Mouse (Mus musculus) cerebellum, postnatal 10 days (tissue): Measurements from ENCODE around the gene Rbfox1.

Experiments used
- DNase-seq, 2 experiments: peaks; one replicate each; pipeline ENCODE4 v3.0.0; 2021; ENCODE audit warnings: mixed read lengths in 2 of 2

The Rbfox1 gene

DNA sequence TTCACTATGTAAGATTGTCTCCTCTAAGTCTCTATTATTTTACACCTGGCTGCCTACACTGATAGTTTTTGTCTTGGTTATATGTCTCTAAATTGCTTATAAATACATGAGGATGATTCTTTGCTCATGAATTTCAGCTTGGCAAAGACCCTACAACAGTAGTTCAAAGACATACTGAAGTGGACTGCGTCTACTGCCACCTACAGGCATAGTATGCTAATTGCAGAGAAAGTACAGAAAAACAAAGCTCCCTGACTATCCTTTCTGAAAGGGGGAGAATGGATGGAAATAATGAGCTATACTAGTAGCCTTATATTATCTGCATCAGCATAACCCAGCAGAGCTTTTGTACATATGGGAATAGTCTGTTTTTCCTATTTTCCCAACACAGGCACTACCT is 1390.7 kb downstream of the Rbfox1 start:
- DNase-seq: peak in 1 of 2 experiments; percentile 19

- peak; percentile 18 to 26 for DNase-seq
Measured at GRCm38 (mm10) chr16:7279544-7279943, 1394.4 kb downstream of the Rbfox1 start.

DNA sequence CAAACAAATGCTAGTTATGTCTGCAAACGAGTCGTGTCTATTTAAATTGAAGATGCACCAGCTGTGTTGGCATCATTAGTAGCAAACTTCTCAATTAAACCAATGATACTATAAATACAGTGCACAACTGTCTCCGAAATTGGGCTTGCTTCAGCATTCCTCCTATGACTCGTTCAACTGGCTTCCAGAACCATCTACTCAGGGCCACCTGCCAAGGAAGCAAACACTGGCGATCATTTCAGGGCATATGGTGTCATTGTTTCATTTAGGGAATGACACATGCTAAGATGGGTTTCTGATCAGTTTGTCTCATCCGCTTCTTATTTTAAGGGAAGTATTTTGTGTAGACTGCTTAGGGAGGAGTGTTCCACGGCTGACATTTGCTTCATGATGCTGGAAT is 1397.1 kb downstream of the Rbfox1 start:
- DNase-seq: peak; percentile 68 to 70

DNA sequence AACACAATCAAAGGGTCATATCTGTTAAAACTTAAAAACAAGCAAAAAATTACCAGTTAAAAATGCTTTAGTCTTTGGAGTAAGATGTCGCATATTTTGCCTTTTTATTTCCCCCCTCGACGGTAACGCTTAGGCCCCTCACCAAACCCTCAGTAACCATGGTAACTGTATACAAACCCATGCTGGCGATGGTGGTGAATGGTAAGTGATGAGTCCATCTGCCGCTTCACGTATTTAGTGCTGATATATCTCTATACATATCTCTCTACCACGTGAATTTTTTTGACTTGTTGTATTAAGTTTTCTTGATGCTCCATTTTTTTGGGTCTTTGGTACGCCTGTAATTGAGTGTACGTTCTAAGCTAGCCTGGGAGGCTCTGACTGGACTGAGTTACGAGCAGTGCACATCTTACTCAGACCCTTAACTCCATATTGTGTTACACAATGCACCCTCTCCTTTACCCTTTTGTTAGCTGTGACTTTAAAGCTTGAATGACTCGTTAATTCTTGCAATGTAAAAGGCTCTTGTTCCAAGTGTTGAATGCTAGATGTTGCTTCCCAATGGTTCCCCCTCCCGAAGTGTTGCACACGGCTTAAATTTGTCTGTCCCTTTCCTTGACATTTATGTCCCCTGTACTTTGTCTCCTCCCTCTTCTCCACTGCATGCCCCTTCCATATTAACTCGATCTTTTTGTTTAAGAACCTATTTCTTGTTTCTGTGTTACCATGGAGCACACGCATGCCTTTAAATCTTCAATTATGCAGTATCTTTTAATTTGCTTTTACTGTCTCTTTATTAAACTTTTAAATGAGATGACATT is 1408.0 kb downstream of the Rbfox1 start:
- DNase-seq: no peak

DNA sequence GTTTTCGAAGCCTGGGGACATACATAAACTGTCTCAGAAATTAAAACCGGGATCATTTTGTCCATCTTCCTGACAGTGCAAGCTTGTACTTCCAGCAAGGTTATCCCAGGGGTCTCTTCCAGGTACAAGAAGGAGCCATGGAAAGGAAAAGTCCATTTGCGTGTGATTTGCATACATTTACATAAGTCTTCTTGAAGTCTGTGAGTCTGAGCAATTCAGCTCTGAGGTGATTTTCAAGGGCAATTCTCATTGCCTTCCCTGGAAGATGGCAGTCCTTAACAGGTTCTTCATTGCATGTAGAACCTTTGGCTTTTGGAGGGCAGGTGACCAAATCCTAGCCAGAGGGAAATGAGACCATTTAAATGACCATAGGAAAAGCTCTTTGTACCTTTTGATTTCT is 1417.3 kb downstream of the Rbfox1 start:
- DNase-seq: no peak

- DNase-seq: peak; percentile 31 to 44
Measured at GRCm38 (mm10) chr16:7329196-7329595, 1444.0 kb downstream of the Rbfox1 start.

GRCm38 (mm10) chr16:7341186-7341585 is 1456.0 kb downstream of the Rbfox1 start:
- DNase-seq: no peak

DNA sequence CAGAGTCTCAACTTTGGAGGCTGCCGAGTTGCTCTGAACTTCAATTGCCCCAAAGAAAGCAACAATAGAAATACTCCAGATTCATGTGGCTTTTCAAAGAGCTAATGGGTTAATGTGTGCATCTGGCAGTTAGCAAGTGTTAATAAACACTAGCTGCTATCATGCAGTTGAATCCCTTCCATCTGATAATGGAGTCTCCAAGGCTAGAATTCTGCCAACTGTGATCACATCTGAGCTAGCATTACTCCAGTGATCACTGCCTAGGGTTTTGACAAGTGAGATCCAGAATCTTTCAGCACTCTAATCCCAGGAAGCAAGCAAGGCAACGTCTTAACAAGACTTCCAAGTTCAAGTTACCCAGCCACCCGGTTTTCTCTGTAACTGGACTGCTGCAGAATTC is 1460.1 kb downstream of the Rbfox1 start:
- DNase-seq: no peak

GRCm38 (mm10) chr16:7346001-7346625 is 1461.0 kb downstream of the Rbfox1 start:
- no peak for DNase-seq

- DNase-seq: no peak
Measured at GRCm38 (mm10) chr16:7347522-7348165, 1462.5 kb downstream of the Rbfox1 start.

- peak in 1 of 2 experiments; percentile 23 for DNase-seq
Measured at GRCm38 (mm10) chr16:7352808-7353207, 1467.7 kb downstream of the Rbfox1 start.

GRCm38 (mm10) chr16:7354116-7354515 is 1469.0 kb downstream of the Rbfox1 start:
- DNase-seq: no peak

DNA sequence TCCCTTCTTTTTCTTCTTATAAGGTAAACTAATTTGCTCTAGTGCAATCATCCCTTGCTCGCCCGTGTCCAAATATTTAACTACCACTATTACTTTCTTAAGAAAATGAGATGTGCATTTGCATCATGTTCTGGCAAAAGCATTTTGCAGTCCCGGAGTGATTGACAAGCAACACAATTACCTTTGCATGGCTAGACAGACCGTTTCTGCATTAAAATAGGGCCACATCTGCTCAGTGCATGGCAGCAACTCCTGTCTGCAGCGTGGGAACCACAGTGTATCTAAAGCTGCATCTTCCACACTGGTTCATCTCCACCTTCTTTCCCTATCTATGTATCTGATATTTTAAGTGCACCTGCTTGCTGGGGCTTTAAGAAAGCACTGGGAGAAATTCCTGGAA is 1473.9 kb downstream of the Rbfox1 start:
- DNase-seq: no peak

- no peak for DNase-seq
Measured at GRCm38 (mm10) chr16:7360706-7361105, 1475.6 kb downstream of the Rbfox1 start.

DNA sequence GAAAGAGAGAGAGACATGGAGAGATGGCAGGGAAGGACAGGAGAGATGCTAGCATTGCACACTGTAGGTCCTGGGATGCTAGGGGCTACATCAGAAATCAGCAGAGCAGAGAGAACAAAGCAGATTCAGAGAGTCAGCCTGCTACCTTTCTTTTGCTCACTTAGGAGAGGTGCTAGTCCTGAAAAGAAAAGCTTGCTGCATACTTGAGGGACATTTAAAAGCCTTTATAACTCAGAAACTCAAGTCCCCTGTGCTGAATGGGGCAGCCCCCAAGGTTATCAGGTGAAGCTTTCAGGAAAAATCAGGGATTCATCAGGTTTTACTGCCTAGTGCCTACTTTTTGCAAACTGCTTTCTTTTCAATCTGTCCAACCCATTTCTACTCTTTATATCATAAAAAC is 1480.7 kb downstream of the Rbfox1 start:
- no peak for DNase-seq

GRCm38 (mm10) chr16:7374146-7374545 is 1489.0 kb downstream of the Rbfox1 start:
- DNase-seq: no peak

DNA sequence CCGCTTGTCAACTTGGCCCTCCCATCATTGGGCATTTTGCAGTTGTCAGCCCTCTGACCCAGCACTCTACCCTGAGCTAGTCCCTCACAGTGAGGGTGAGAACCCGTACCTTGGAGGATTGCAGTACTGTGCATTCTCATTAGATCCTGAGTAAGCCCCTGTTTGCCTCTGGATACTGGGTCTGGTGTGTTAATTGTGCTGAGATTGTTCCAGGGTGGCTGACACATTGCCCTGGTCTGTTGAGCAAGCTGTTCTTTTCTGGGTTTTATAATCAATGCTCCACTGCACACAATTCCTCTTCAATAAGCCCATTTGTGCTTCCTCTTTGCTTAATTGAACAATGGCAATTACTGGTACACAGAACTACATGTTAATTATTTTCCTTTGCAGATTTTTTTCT is 1489.5 kb downstream of the Rbfox1 start:
- peak; percentile 23 to 36 for DNase-seq

- no peak for DNase-seq
Measured at GRCm38 (mm10) chr16:7396101-7396500, 1510.9 kb downstream of the Rbfox1 start.

DNA sequence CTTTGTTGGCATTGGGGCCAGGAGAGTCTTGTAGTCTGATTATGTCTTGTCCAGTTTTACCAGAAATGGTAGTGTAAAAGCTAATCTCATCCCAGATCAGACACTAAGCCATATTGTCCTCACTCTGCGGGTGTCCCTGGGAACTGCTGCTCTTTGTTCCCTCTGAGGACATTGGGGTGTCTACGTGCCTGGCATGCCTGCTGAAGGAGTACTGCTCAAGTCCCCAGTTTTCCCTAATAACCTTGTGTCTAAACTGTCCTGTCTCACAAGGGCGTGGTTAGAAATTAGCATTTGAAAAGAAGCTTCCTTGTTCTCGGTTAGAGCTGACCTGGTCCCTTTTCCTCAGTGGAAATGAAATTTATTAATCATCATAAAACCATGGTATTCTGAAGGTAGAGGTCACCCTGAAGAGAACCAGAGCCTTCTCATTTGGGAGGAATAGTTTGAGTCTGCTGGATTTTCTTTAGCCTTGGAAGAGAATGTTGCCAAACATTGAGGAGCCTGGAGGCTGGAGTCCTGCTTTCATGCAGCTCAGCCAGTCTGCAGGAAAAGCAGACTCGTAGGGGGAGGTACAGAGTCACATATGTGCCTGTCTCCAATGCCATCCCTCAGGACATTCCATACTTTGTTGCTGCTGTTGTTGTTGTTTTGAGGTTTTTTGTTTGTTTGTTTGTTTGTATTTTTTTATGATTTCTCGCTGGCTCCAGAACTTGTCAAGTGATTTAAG is 1519.8 kb downstream of the Rbfox1 start:
- peak in 1 of 2 experiments; percentile 26 for DNase-seq

DNA sequence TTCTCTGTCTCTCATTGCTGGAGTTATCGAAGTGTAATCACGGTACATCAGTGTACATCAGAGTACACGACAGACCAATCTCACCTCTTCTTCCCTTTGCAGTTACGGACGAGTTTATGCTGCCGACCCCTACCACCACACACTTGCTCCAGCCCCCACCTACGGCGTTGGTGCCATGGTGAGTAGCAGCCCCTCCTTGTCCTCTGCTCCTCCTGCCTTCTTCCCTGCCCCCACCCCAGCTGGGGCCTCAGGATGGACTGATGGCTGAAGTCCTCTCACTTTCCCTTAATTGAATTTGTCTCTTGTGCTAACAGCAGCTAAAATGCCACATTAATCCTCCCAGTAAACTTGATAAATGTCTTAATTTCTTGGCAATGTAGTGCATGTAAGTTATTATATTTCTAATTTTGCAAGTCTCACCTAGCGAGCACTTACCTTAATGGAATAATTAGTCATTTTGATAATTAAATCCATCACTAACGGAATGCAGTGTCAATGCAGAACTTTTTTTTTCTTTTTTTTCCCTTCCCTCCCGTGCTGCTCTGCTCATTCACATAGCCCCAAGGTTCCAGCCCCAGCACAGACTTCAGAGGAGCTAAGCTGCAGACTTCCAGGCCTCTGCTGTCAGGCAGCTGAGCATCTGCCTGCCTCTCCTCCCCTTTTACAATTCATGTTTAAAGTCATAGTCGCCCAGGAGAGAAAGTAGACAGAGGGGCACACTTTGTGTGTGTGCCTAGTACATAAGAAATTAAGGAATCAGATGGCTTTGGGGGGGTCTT is 1522.9 kb downstream of the Rbfox1 start:
- DNase-seq: peak in 1 of 2 experiments; percentile 31

GRCm38 (mm10) chr16:7419655-7420281 is 1534.6 kb downstream of the Rbfox1 start:
- peak; percentile 17 to 28 for DNase-seq
